Mouse (Mus musculus) retina, postnatal 1 day (tissue): Measurements from ENCODE around the gene Micu1.

Experiments used
- DNase-seq: peaks from one replicate; pipeline ENCODE4 v3.0.0-alpha.2; 2012

Gene Micu1

GRCm38 (mm10) chr10:59727251-59727650, 25.0 kb downstream of the Micu1 start:
- no peak for DNase-seq

- no peak for DNase-seq
Observed at GRCm38 (mm10) chr10:59729261-59729660, 27.0 kb downstream of the Micu1 start.

GRCm38 (mm10) chr10:59729842-59730241, 27.6 kb downstream of the Micu1 start:
- peak; percentile 45 for DNase-seq

GRCm38 (mm10) chr10:59736027-59736598, 33.8 kb downstream of the Micu1 start:
- peak; percentile 30 for DNase-seq

GRCm38 (mm10) chr10:59741448-59741847, 39.2 kb downstream of the Micu1 start:
- DNase-seq = no peak

- DNase-seq = no peak
Observed at GRCm38 (mm10) chr10:59743397-59743796, 41.1 kb downstream of the Micu1 start.

GRCm38 (mm10) chr10:59743969-59744368, 41.7 kb downstream of the Micu1 start:
- no peak for DNase-seq

GRCm38 (mm10) chr10:59747334-59747733, 45.1 kb downstream of the Micu1 start:
- no peak for DNase-seq

GRCm38 (mm10) chr10:59748699-59749200, 46.5 kb downstream of the Micu1 start:
- DNase-seq = no peak

GRCm38 (mm10) chr10:59753538-59754069, 51.3 kb downstream of the Micu1 start:
- DNase-seq = peak; percentile 39

- DNase-seq = no peak
Observed at GRCm38 (mm10) chr10:59754104-59754503, 51.8 kb downstream of the Micu1 start.

GRCm38 (mm10) chr10:59754901-59755300, 52.6 kb downstream of the Micu1 start:
- DNase-seq = peak; percentile 22

GRCm38 (mm10) chr10:59755681-59756080, 53.4 kb downstream of the Micu1 start:
- DNase-seq = peak; percentile 43

- peak; percentile 24 for DNase-seq
Observed at GRCm38 (mm10) chr10:59756090-59756489, 53.8 kb downstream of the Micu1 start.

- DNase-seq = no peak
Observed at GRCm38 (mm10) chr10:59756570-59756969, 54.3 kb downstream of the Micu1 start.

- no peak for DNase-seq
Observed at GRCm38 (mm10) chr10:59764781-59765180, 62.5 kb downstream of the Micu1 start.

GRCm38 (mm10) chr10:59768369-59769079, 66.2 kb downstream of the Micu1 start:
- no peak for DNase-seq

- DNase-seq = peak; percentile 76
Observed at GRCm38 (mm10) chr10:59771375-59772048, 69.2 kb downstream of the Micu1 start.

GRCm38 (mm10) chr10:59772049-59772397, 69.7 kb downstream of the Micu1 start:
- peak; percentile 63 for DNase-seq

- peak; percentile 36 for DNase-seq
Observed at GRCm38 (mm10) chr10:59773441-59774140, 71.3 kb downstream of the Micu1 start.

GRCm38 (mm10) chr10:59774141-59774534, 71.9 kb downstream of the Micu1 start:
- no peak for DNase-seq

GRCm38 (mm10) chr10:59777246-59777645, 75.0 kb downstream of the Micu1 start:
- no peak for DNase-seq

- DNase-seq = no peak
Observed at GRCm38 (mm10) chr10:59778137-59778710, 75.9 kb downstream of the Micu1 start.
